In the genomic region with DNA sequence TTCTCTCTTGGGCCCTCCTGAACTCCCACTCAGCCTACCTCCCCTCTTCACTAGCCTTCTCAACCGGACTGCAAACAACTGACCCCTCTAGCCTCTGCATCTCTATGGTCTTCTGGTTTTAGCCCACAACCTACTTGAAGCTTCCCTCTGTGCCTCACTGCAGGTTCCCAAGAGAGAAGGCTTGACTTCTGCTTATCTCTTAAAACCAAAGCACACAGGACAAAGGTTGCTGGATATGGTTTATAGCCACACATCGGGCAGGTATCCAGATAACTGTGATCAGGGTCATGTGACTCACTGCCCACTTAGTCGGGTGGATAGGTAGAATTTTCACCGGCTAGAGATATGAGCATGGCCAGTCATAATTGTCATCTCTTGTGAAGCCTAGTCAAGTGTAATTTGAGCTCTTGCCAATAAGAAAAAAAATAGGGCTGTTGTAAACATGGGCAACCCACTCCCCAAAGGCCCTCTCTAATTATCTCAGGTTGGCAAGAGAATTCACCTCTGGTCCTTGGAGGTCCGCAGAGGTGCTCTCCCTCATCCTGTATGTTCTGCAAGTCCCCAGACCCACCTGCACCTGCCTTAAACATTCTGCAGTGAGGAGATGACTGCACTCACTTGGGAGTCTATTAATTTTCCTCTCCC, we compare ENCODE assay signal across 18 mouse cellular contexts. TPM values are rescaled to one million over a fixed set of nuclear protein-coding genes. Genes with fewer than 3 reads are reported as not detected.
DNase-seq lines count a peak whose midpoint lies in the region; ATAC-seq and TF ChIP-seq lines count a peak whose summit lies in the region.
"Had no signal": no experiment of that assay in that cellular context is flagged by ENCODE, and none has a peak within 500 bp of the region (broad histone marks: within the 10 kb centered on the region; RNA-seq: fewer than 3 reads in every experiment).

No protein-coding gene starts in this region.

- TF ChIP-seq RAD21 in CH12.LX (IDR thresholded peaks at IDR 0.05; ENCODE audit: low read depth, low read length): no peak

- no peaks in the 10 kb centered on the region for H3K27me3 ChIP-seq in liver, adult 2 months (ENCODE audit: control insufficient read depth, insufficient read depth, low read length)
- no peaks in the 10 kb centered on the region for H3K27me3 ChIP-seq in CH12.LX (replicated peaks)
- no peaks in the 10 kb centered on the region for H3K27me3 ChIP-seq in intestine, postnatal 0 days (replicated peaks; ENCODE audit: control insufficient read depth, insufficient read depth, low read length)
- no peaks in the 10 kb centered on the region for H3K27me3 ChIP-seq in stomach, embryonic 15.5 days (replicated peaks)
- H3K27me3 ChIP-seq: midbrain, embryonic 12.5 days had no signal

- no peaks in the 10 kb centered on the region for H3K9me3 ChIP-seq in CH12.LX (replicated peaks; ENCODE audit: low read length)
- H3K9me3 ChIP-seq in intestine, postnatal 0 days (ENCODE audit: control insufficient read depth): no peaks in the 10 kb centered on the region
- no peaks in the 10 kb centered on the region for H3K9me3 ChIP-seq in stomach, embryonic 15.5 days
- H3K9me3 ChIP-seq: midbrain, embryonic 12.5 days had no signal

- 32% methylated on average over 5 of the region's 5 CpGs for WGBS in liver, adult 2 months
- WGBS in intestine, postnatal 0 days: 39% methylated on average over 5 of the region's 5 CpGs
- 56% methylated on average over 5 of the region's 5 CpGs for WGBS in stomach, embryonic 15.5 days

- peak overlapping the region; percentile 14 for H3K4me2 ChIP-seq in CH12.LX (ENCODE audit: insufficient read depth, low read depth, poor library complexity, severe bottlenecking)
- peak overlapping the region; percentile 53 for H3K4me2 ChIP-seq in intestine, postnatal 0 days (replicated peaks; ENCODE audit: low read depth)
- no peak overlapping the region for H3K4me2 ChIP-seq in stomach, embryonic 15.5 days
- H3K4me2 ChIP-seq: midbrain, embryonic 12.5 days had no signal

- H3K4me1 ChIP-seq in liver, adult 2 months (ENCODE audit: control insufficient read depth, insufficient read depth, low read length): peaks cover 11% of the 10 kb centered on the region
- peaks cover 13 to 56% of the 10 kb centered on the region in 2 experiments for H3K4me1 ChIP-seq in CH12.LX (ENCODE audit: control insufficient read depth in 1 of 2, insufficient read depth in 2 of 2)
- peaks cover 6% of the 10 kb centered on the region for H3K4me1 ChIP-seq in intestine, postnatal 0 days (replicated peaks; ENCODE audit: control insufficient read depth, insufficient read depth, low read length)
- 0 out of 2 replicates have a peak, but pooled peaks cover 5% of the 10 kb centered on the region for H3K4me1 ChIP-seq in stomach, embryonic 15.5 days

- H3K36me3 ChIP-seq in liver, adult 2 months (ENCODE audit: control insufficient read depth, insufficient read depth, low read length): no peaks in the 10 kb centered on the region
- H3K36me3 ChIP-seq in CH12.LX (replicated peaks in 1 of 2; ENCODE audit: control insufficient read depth in 1 of 2, insufficient read depth in 1 of 2, low read length in 1 of 2): no peaks in the 10 kb centered on the region
- no peaks in the 10 kb centered on the region for H3K36me3 ChIP-seq in intestine, postnatal 0 days (ENCODE audit: control insufficient read depth, insufficient read depth)
- no peaks in the 10 kb centered on the region for H3K36me3 ChIP-seq in stomach, embryonic 15.5 days
- H3K36me3 ChIP-seq: midbrain, embryonic 12.5 days had no signal

- no peak for TF ChIP-seq POLR2A in liver, adult 2 months (IDR thresholded peaks at IDR 0.05; ENCODE audit: extremely low read depth, insufficient read depth, low read length)
- peak; percentile 18; the same call in 1 of the 2 replicates for TF ChIP-seq POLR2A in CH12.LX (IDR thresholded peaks at IDR 0.05; ENCODE audit: low read depth, low read length)

- ATAC-seq in intestine, postnatal 0 days: peak; percentile 87
- ATAC-seq in stomach, embryonic 15.5 days (ENCODE audit: insufficient read depth, low FRiP score, low read depth): peak; percentile 74; the same call in 1 of the 2 replicates
- ATAC-seq: forebrain, embryonic 16.5 days; hindbrain, embryonic 16.5 days had no signal

- dilution Hi-C loops in CH12.LX (cut with MboI; ENCODE audit: extremely low pct_ligation_motif_present, extremely low pct_unique_long_range_greater_than_20kb, low sequenced_read_pairs): no loop called here

- TF ChIP-seq EP300 in CH12.LX (IDR thresholded peaks at IDR 0.05; ENCODE audit: low read length): no peak

- peak; percentile 84 for DNase-seq in liver, adult 2 months (ENCODE audit: extremely low read depth, low read depth, low spot score)
- DNase-seq in liver (no peak), CH12.LX (ENCODE audit: extremely low read depth) (no peak)
- DNase-seq in cerebellum, postnatal 14 days: no peak
- DNase-seq in kidney, adult 18-20 months: no peak
- no peak for DNase-seq in heart, adult 8-10 months (ENCODE audit: low spot score)
- DNase-seq: adrenal gland, postnatal 36 days; cerebellum, postnatal 10 days; heart, adult 18-20 months; kidney, postnatal 14 days; lung, postnatal 4 days; right cerebral cortex, postnatal 14 days; thymus, postnatal 4 days had no signal

- H3K27ac ChIP-seq in liver, adult 2 months (replicated peaks; ENCODE audit: insufficient read depth, low read depth, low read length): peak overlapping the region; percentile 4; the same call in 1 of the 2 replicates
- H3K27ac ChIP-seq in CH12.LX (ENCODE audit: insufficient read depth, low read depth): no peak overlapping the region
- H3K27ac ChIP-seq in intestine, postnatal 0 days (ENCODE audit: low read depth, low read length): peak overlapping the region; percentile 80
- H3K27ac ChIP-seq in stomach, embryonic 15.5 days: no peak overlapping the region; the same call in 1 of the 2 replicates
- H3K27ac ChIP-seq: midbrain, embryonic 12.5 days had no signal

- no peaks in the 10 kb centered on the region for H3K79me2 ChIP-seq in liver, adult 2 months (ENCODE audit: control insufficient read depth, insufficient read depth, low read length)
- H3K79me2 ChIP-seq in CH12.LX (replicated peaks; ENCODE audit: control insufficient read depth, extremely low read depth, insufficient read depth, poor library complexity, severe bottlenecking): no peaks in the 10 kb centered on the region

- no peak overlapping the region for H3K9ac ChIP-seq in liver, adult 2 months (ENCODE audit: low read depth, low read length)
- H3K9ac ChIP-seq in CH12.LX (ENCODE audit: insufficient read depth, low read depth): peak overlapping the region; percentile 11; the same call in 1 of the 2 replicates
- H3K9ac ChIP-seq in intestine, postnatal 0 days (ENCODE audit: low read depth, low read length): no peak overlapping the region
- H3K9ac ChIP-seq in stomach, embryonic 15.5 days: no peak overlapping the region
- H3K9ac ChIP-seq: midbrain, embryonic 12.5 days had no signal

- no peak overlapping the region for H3K4me3 ChIP-seq in liver, adult 2 months (ENCODE audit: insufficient read depth, low read depth, low read length)
- no peak overlapping the region for H3K4me3 ChIP-seq in CH12.LX (replicated peaks in 1 of 3; ENCODE audit: low read depth in 2 of 3, low read length in 2 of 3, poor library complexity in 1 of 3)
- no peak overlapping the region for H3K4me3 ChIP-seq in intestine, postnatal 0 days (ENCODE audit: low read depth, low read length)
- no peak overlapping the region for H3K4me3 ChIP-seq in stomach, embryonic 15.5 days (replicated peaks)
- H3K4me3 ChIP-seq: midbrain, embryonic 12.5 days had no signal

- no peak for TF ChIP-seq CTCF in liver, adult 2 months (IDR thresholded peaks at IDR 0.05; ENCODE audit: low read depth, low read length)
- no peak for TF ChIP-seq CTCF in CH12.LX (conservative IDR thresholded peaks at IDR 0.05 in 1 of 2, IDR thresholded peaks at IDR 0.05 in 1 of 2; ENCODE audit: low read depth in 2 of 2, low read length in 2 of 2)
- no peak for TF ChIP-seq CTCF in intestine, postnatal 0 days (IDR thresholded peaks at IDR 0.05; ENCODE audit: low read depth)

- in situ Hi-C loops in CH12.LX (cut with MboI; ENCODE audit: low pct_ligation_motif_present, low pct_unique_long_range_greater_than_20kb, low sequenced_read_pairs): loop anchor here (5.0 kb wide), 1 partner anchor 40 kb away; no protein-coding TSS in a partner anchor

TF ChIP-seq in CH12.LX, 34 proteins besides CTCF, POLR2A, EP300 and RAD21:
- TF ChIP-seq ELF1 (IDR thresholded peaks at IDR 0.05; ENCODE audit: low read depth, low read length): no peak
- 0 out of 2 replicates have a peak, but pooled peaks have one; percentile 4 for TF ChIP-seq JUND (conservative IDR thresholded peaks at IDR 0.05; ENCODE audit: low read depth, low read length)
- TF ChIP-seq USF1 (IDR thresholded peaks at IDR 0.05; ENCODE audit: low read depth, low read length): peak; percentile 59
- TF ChIP-seq E2F4 (IDR thresholded peaks at IDR 0.05; ENCODE audit: insufficient replicate concordance, low read depth, low read length): no peak
- 0 out of 2 replicates have a peak, but pooled peaks have one; percentile 19 for TF ChIP-seq MXI1 (IDR thresholded peaks at IDR 0.05; ENCODE audit: low read depth, low read length)
- no peak for TF ChIP-seq ZMIZ1 (IDR thresholded peaks at IDR 0.05; ENCODE audit: low read depth, low read length)
- 0 out of 2 replicates have a peak, but pooled peaks have one; percentile 25 for TF ChIP-seq SIN3A (IDR thresholded peaks at IDR 0.05; ENCODE audit: low read length)
- TF ChIP-seq ZNF384 (IDR thresholded peaks at IDR 0.05; ENCODE audit: low read depth, low read length): no peak; the same call in 1 of the 2 replicates
- no peak for TF ChIP-seq JUN (IDR thresholded peaks at IDR 0.05; ENCODE audit: insufficient read depth, low read depth, low read length)
- 0 out of 2 replicates have a peak, but pooled peaks have one; percentile 6 for TF ChIP-seq USF2 (conservative IDR thresholded peaks at IDR 0.05; ENCODE audit: low read depth, low read length)
- TF ChIP-seq ZC3H11A (IDR thresholded peaks at IDR 0.05; ENCODE audit: low read depth, low read length): no peak
- no peak for TF ChIP-seq PAX5 (IDR thresholded peaks at IDR 0.05; ENCODE audit: low read length)
- TF ChIP-seq MAX (IDR thresholded peaks at IDR 0.05; ENCODE audit: low read length): no peak
- TF ChIP-seq POLR2AphosphoS2 (IDR thresholded peaks at IDR 0.05; ENCODE audit: low read depth, low read length): no peak
- 0 out of 2 replicates have a peak, but pooled peaks have one; percentile 24 for TF ChIP-seq TCF12 (IDR thresholded peaks at IDR 0.05; ENCODE audit: low read depth, low read length)

RNA-seq across cellular contexts. Expression of gene Med13, which starts 39.7 kb away (rescaled TPM):
- 27.8 and 36.4 TPM in 2 replicates for total RNA-seq in liver, adult 2 months (2014; rRNA removed)
- 7.6 and 9.1 TPM in 2 replicates for polyA plus RNA-seq in liver, adult 2 months (2012; rRNA removed)
- total RNA-seq in CH12.LX (2012; rRNA removed) (33.2 and 37.9 TPM in 2 replicates), CH12.LX (2014; rRNA removed) (40.9 and 47.6 TPM in 2 replicates)
- 31.6 and 41.5 TPM in 2 replicates for polyA plus RNA-seq in CH12.LX (2012; ENCODE audit: insufficient read length, low read depth)
- 6.1 and 6.4 TPM in 2 replicates for polyA plus RNA-seq in intestine, postnatal 0 days (2015; fragmentation: Nextera tagmentation; extraction: Ambion mirVana)
- 8.6 and 9.2 TPM in 2 replicates for polyA plus RNA-seq in stomach, embryonic 15.5 days (2015; fragmentation: Nextera tagmentation; extraction: Ambion mirVana)
- 10 to 100 TPM; 28.7 to 42.4 (median 33.7) TPM for total RNA-seq in heart, adult 8-10 months (2022)

Comparison
In these comparisons a context has a peak if more than half of its experiments do, and no peak if none do; other contexts are left out.
1. H3K27ac ChIP-seq: peak in liver, adult 2 months (single experiment) and intestine, postnatal 0 days (single experiment); none in CH12.LX (single experiment) and stomach, embryonic 15.5 days (single experiment).